Mouse (Mus musculus) neural tube, embryonic 10.5 days (tissue): Measurements from ENCODE around the gene Gsk3a.
"Not testable (repeated sequence)": the region's sequence is repeated elsewhere in the genome, so short reads cannot be mapped to it uniquely, and the experiment has no call there.

Experiments used
- DNase-seq: peaks from one replicate; pipeline ENCODE4 v3.0.0-alpha.2; 2017; ENCODE audit warnings: low spot score; ENCODE audit errors: extremely low spot score

Gene Gsk3a

GRCm38 (mm10) chr7:25273259-25274241 is 35.9 kb upstream of the Gsk3a start:
- no peak for DNase-seq

- DNase-seq, result no peak
These were observed 35.0 kb upstream of the Gsk3a start for GRCm38 (mm10) chr7:25272445-25273258.

DNA sequence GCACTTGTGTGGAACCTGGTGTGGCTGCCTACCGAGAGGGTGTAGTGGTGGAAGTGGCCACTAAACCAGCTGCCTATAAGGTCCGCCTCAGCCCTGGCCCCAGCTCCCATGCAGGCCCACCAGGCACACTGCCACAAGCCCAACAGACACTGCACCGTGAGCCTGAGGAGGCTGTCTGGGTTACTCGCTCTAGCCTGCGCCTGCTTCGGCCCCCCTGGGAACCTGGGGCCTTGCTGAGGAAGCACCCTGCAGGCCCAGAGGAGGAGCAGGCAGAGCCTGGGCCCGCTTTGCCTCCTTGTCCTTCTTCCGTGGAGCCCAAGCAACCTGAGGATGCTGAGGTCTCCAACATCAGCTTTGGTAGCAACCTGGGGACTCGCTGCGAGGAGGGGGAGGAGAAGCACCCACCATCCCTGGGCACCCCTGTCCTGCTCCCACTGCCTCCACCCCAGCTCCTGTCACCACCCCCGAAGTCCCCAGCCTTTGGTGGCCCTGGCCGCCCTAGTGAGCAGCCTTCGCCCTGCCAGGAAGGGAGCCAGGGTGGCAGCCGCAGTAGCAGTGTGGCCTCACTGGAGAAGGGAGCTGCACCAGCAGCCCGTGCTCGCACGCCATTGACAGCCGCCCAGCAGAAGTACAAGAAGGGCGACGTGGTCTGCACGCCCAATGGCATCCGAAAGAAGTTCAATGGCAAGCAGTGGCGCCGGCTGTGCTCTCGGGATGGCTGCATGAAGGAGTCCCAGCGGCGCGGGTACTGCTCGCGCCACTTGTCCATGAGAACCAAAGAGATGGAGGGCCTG is 34.2 kb upstream of the Gsk3a start:
- no peak for DNase-seq

GRCm38 (mm10) chr7:25270652-25271633 is 33.3 kb upstream of the Gsk3a start:
- DNase-seq, result no peak

DNA sequence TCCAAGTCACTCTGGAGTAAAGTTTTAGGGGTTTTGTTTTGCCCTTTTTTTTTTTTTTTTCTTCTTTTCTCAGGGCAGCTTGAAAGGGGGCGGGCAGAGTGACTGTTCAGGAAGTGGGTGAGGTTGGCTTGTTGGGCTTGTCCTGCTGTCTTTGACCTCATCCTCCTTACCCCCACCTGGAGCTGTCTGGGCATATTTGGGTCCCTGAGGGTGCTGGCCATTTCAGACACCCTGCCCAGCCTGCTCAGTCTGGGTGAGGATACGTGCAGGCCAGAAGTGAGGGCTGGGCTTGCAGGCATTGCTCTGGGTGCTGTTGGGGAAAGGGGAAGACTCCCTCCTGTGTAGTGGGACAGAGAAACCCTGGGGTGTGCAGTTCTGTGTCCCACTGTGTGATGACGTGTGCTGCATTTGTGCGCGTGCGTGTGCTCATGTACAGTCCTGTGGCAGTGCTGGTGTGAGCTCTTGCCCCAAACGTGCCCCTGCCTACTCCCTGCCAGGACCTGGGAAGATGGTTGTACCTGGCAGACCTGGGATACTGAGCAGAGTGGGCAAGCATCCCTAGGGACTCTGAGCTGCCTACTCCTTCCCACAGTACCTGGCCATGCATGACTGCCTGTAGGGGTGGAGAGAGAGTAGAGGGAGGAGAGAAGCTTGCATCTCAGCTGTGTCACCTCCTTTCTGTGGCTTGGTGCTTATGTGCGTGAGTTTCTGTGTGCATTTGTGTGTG is 32.1 kb upstream of the Gsk3a start:
- no peak for DNase-seq

DNA sequence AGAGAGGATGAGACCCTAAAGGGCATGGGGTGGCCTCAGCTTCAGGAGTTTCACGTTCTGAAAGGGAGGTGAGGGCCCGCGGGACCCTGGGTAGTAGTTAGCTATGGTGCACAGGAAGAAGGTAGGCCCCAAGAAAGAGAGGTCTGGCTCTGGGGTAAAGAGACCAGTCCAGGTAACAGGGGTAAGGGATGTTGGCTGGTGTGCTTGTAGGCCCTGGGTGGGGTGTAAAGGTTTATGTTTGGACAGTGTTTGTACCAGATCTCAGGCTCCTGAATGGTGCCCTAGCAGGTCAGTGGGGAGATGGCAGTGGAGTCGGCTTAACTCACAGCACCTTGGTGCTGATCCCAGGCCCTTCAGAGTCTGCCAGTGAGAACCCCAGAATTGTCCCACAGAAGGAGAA is 31.4 kb upstream of the Gsk3a start:
- DNase-seq, result no peak

- DNase-seq, result no peak
These were observed 30.9 kb upstream of the Gsk3a start for GRCm38 (mm10) chr7:25268588-25268987.

- peak; percentile 99 for DNase-seq
These were observed 30.3 kb upstream of the Gsk3a start for GRCm38 (mm10) chr7:25267751-25268463.

DNA sequence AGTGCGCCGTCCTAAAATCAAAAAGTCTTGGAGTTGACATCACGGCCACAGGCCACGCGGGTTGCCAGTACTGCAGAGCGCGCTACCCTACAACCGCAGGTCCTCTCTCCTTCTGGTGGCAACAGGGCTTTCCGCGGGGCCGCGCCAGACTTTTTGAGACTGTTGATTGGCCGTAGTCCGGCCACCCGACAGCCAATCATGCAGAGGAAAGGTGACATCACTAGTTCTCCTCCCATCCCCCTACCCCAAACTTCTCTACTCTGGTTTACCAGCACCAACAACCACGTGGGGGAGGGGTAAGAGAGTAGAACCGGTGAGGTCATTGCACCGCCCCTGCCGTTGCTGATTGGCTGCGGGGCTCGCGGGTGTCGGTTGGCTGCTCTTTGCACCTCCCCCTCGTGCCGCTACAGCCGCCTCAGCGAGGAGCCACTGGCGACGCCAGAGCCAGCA is 29.7 kb upstream of the Gsk3a start, which contains the start of gene Cic:
TSS of gene Cic (plus strand) at position 404 of the 450 bp plus-strand sequence.
- DNase-seq, result no peak

DNA sequence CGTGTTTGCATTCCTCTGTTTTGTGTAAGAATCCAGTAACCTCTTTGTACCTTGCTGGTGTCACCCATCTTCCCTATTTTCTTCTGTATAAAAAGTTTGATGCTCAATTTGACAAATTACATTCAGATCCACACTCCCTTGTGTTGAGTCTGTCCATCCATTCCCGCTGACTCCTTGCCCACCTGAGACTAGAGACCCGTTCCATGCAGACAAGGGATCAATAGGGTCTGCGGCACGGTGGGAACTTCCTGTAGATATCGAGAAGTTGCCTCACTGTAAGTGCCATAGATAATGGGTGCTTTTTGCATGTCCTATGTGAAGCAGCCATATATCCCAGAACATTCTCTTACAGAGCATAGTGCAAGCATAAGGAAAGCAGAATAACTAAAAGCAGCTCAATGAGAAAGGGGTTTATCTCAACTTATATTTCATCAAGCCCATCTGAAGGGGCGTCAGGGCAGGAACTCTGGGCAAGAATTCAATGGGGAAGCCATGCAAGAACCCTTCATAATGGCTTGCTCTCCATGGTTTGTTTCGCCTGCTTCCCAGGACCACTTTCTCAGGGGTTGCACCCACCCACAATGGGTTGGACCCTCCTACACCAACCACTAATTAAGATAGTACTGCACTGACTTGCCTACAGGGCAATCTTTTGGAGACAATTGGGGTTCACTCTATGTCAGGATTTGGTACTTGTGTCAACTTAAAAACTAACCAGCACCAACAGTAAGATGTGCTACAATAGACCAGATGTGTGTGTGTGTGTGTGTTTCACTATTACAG is 28.7 kb upstream of the Gsk3a start:
- no peak for DNase-seq

- DNase-seq, result not testable (repeated sequence)
These were observed 28.1 kb upstream of the Gsk3a start for GRCm38 (mm10) chr7:25265743-25266142.

GRCm38 (mm10) chr7:25263968-25264870 is 26.6 kb upstream of the Gsk3a start:
- no peak for DNase-seq

- no peak for DNase-seq
These were observed 24.2 kb upstream of the Gsk3a start for GRCm38 (mm10) chr7:25261896-25262295.

- no peak for DNase-seq
These were observed 14.2 kb upstream of the Gsk3a start for GRCm38 (mm10) chr7:25251822-25252221.

GRCm38 (mm10) chr7:25251071-25251791 is 13.6 kb upstream of the Gsk3a start:
- peak; percentile 78 for DNase-seq
